Mouse (Mus musculus) lung, embryonic 14.5 days (tissue): Measurements from ENCODE around the gene Fam107a. TPM values are rescaled to one million over a fixed set of nuclear protein-coding genes. Genes with fewer than 3 reads are reported as not detected.

Experiments used
- ATAC-seq: fragments of 200-750 bp; cut with Nextera tagmentation; 2 replicates; pipeline ENCODE4 v1.8.0; 2017; ENCODE audit warnings: mild to moderate bottlenecking, moderate TSS enrichment, moderate library complexity; ENCODE audit not compliant: insufficient read depth
- DNase-seq: peaks from one replicate; pipeline ENCODE4 v3.0.0-alpha.2; 2015
- H3K27ac ChIP-seq: fragments of 300-500 bp; sonication (generic); 2 replicates; pipeline ENCODE4 v1.5.1; 2014; ENCODE audit warnings: low read depth, mild to moderate bottlenecking, moderate library complexity
- H3K27me3 ChIP-seq: fragments of 300-500 bp; sonication (generic); 2 replicates; pipeline ENCODE4 v1.6.1; 2014; ENCODE audit warnings: low read length, control low read depth; ENCODE audit not compliant: insufficient read depth
- H3K36me3 ChIP-seq: fragments of 300-500 bp; sonication (generic); 2 replicates; pipeline ENCODE4 v1.6.1; 2014; ENCODE audit warnings: control low read depth; ENCODE audit not compliant: insufficient read depth
- H3K4me1 ChIP-seq: fragments of 300-500 bp; sonication (generic); 2 replicates; pipeline ENCODE4 v1.6.1; 2014; ENCODE audit warnings: antibody characterized with exemption, control low read depth; ENCODE audit not compliant: insufficient read depth
- H3K4me2 ChIP-seq: fragments of 300-500 bp; sonication (generic); 2 replicates; pipeline ENCODE4 v1.6.1; 2014; ENCODE audit warnings: mild to moderate bottlenecking
- H3K4me3 ChIP-seq: fragments of 300-500 bp; sonication (generic); 2 replicates; pipeline ENCODE4 v1.5.1; 2014; ENCODE audit warnings: low read depth, low read length
- H3K9ac ChIP-seq: fragments of 300-500 bp; sonication (generic); 2 replicates; pipeline ENCODE4 v1.6.1; 2014
- H3K9me3 ChIP-seq: fragments of 300-500 bp; sonication (generic); 2 replicates; pipeline ENCODE4 v1.6.1; 2016; ENCODE audit warnings: low read depth, low read length, control low read depth
- CTCF ChIP-seq: IDR thresholded peaks from 2 replicates; pipeline ENCODE4 v1.5.1; 2016; ENCODE audit warnings: antibody characterized with exemption, low read depth
- WGBS: fragments of 180-500 bp; shearing (Covaris S2); extraction: QIAGEN DNeasy Blood & Tissue Kit; methylation state at CpG from one replicate; pipeline ENCODE4 v1.1.7; 2014; 5-methylcytosine and 5-hydroxymethylcytosine counted together
- polyA plus RNA-seq: library from polyadenylated mRNA; unstranded; fragments of >200 nt; fragmentation: Nextera tagmentation; extraction: Ambion mirVana; gene quantifications from 2 replicates; pipeline ENCODE4 v1.2.1, GENCODE M21; 2014

The Fam107a gene
- 0.38 and 0.58 TPM in 2 replicates for polyA plus RNA-seq

DNA sequence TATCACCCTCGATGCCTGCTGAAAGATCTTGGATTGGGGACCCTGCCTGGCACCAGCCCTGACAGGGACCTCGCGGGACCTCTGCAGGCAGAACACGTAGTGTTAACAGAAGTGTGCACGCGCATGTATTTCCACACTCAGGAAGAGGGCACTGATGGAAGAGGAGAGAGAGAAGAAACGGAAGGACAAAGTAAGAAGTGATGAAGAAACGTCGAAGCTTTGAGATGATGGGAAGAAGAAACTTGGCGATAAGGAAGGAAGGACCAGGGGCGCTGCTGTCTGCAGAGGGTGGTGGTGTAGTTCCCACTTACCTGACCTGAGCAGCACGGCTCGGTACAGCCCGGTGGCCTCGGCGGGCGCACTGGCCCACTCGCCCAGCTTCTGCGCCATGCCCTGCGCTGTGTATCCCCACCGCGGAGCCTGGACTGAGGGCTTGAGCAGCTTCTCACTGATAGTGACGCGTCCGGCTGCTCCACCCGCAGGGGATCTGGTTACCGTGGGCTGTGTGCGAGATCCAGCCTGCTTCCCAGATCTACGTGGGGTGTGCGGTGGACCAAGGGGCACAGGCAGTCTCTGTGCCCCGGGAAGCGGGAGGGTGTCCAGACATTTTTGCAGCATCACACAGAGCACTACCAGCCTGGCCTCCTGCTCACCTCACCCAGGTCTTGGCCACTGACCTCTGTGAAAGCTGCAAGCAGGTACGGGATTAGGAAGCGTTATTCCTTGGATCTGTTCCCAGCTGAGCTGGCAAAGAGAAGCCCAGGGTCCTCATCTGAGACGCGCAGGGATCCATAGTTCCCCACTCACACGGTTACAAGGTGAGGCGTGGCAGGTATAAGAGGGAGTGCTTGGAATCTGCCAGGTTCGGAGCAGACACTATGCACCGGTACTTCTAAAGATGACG is at the start of gene Fam107a:
TSS of gene Fam107a (minus strand) at position 830 of the 904 bp plus-strand sequence.
- Histone ChIP-seq H3K36me3 (no peaks in the 10 kb centered on the region), H3K4me1 (no peaks in the 10 kb centered on the region), H3K4me2 (peak within 1 kb of the TSS; percentile 50), H3K27ac (no peak within 1 kb of the TSS), H3K9me3 (no peaks in the 10 kb centered on the region), H3K4me3 (peak within 1 kb of the TSS; percentile 22), H3K27me3 (peaks cover 35% of the 10 kb centered on the region), H3K9ac (no peak within 1 kb of the TSS)
- no peak for TF ChIP-seq CTCF
- WGBS: 8% methylated on average over 41 of the region's 41 CpGs
- DNase-seq (no peak), ATAC-seq (peak; percentile 47; the same call in 1 of the 2 replicates)

- H3K36me3 ChIP-seq: no peaks in the 10 kb centered on the region
- DNase-seq (no peak), ATAC-seq (no peak)
Observed at GRCm38 (mm10) chr14:8367121-8367520, 49.3 kb upstream of the Fam107a start.

DNA sequence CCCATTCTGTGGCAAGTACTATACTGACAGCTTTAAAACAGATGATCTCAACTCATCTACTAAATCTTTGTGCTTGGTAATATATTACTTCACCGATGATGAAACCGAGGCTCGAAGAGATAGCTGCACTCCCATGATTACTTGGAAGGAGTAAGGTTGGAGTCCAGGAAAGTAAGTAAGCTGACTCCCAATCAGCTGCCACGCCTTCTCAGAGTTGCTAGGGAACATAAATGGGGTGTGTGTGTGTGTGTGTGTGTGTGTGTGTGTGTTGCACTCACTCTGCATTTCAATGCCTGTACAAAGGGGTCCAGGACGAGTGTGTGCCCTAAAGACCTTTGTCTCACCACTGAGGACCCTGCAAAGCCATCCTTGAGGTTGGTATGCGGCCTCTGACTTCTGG is 48.0 kb upstream of the Fam107a start:
- no peak overlapping the region for H3K9ac ChIP-seq
- ATAC-seq (no peak), DNase-seq (no peak)
- H3K27me3 ChIP-seq: no peaks in the 10 kb centered on the region
- no peak for TF ChIP-seq CTCF
- no peaks in the 10 kb centered on the region for H3K36me3 ChIP-seq
- H3K9me3 ChIP-seq: no peaks in the 10 kb centered on the region
- 67% methylated on average over 6 of the region's 6 CpGs for WGBS
- H3K4me3 ChIP-seq: no peak overlapping the region
- no peak overlapping the region for H3K4me2 ChIP-seq
- H3K27ac ChIP-seq: no peak overlapping the region
- H3K4me1 ChIP-seq: no peaks in the 10 kb centered on the region

More at GRCm38 (mm10) chr14:8367121-8367520, 49.3 kb upstream of the Fam107a start:
- Histone ChIP-seq H3K9ac (no peak overlapping the region), H3K9me3 (no peaks in the 10 kb centered on the region), H3K4me2 (no peak overlapping the region), H3K27me3 (no peaks in the 10 kb centered on the region), H3K4me1 (no peaks in the 10 kb centered on the region), H3K27ac (no peak overlapping the region), H3K4me3 (no peak overlapping the region)
- no peak for TF ChIP-seq CTCF
- 0% methylated on average over 1 of the region's 1 CpGs for WGBS

- Histone ChIP-seq H3K27me3 (no peaks in the 10 kb centered on the region), H3K4me3 (no peak overlapping the region), H3K4me2 (no peak overlapping the region), H3K9me3 (no peaks in the 10 kb centered on the region), H3K4me1 (no peaks in the 10 kb centered on the region), H3K27ac (no peak overlapping the region), H3K9ac (no peak overlapping the region), H3K36me3 (no peaks in the 10 kb centered on the region)
- no peak for DNase-seq
- no peak for TF ChIP-seq CTCF
- WGBS: 74% methylated on average over 9 of the region's 9 CpGs
- ATAC-seq: peak; percentile 29; the same call in 1 of the 2 replicates
Observed at GRCm38 (mm10) chr14:8356836-8357235, 39.0 kb upstream of the Fam107a start.

DNA sequence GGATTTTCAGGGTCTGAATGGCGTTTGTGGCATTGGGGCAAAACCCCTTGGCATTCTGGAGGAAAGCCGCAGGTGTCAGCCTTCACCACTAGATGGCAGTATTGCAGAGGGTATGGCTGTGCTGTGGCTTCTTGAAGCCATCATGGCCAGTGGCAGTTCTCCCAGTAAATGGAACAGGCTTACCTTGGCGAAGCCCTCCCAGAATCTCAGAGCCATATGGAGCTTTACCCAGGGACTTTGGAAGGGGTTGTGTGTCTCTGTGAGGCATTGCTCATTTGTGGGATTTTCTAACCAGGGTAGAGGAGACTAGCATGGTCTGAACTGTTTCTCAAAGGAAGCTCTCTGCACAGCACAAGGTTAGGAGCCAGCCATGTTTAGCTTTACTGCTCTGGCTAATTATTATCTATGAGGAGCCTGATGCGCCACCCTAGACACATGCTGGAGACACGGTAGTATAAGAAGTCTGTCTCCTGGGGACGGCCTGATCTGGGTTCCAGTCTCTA is 38.2 kb upstream of the Fam107a start:
- Histone ChIP-seq H3K9me3 (no peaks in the 10 kb centered on the region), H3K4me1 (no peaks in the 10 kb centered on the region), H3K27ac (no peak overlapping the region), H3K36me3 (no peaks in the 10 kb centered on the region), H3K9ac (no peak overlapping the region), H3K4me3 (no peak overlapping the region), H3K4me2 (no peak overlapping the region), H3K27me3 (no peaks in the 10 kb centered on the region)
- peak; percentile 96 for TF ChIP-seq CTCF
- ATAC-seq (peak; percentile 79), DNase-seq (peak; percentile 90)
- 26% methylated on average over 6 of the region's 6 CpGs for WGBS

DNA sequence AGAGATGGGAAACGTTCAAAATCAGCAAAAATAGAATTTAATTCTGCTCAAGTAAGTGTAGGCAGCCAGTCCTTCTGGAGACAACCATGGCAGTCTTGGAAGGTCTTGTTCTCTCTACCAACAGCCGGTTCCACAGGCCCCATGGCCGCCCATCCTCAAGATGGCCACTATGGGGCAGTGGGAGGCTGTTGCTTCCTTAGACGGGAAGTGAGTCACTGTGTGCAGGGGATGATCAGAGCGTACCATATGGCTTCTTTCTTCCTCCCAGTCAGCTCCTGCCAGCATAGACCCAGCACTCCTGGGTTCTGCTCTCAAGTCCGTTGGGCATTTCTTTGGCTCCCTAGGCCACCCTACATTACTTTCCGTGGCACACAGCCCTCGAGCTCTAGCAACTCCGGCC is 31.1 kb upstream of the Fam107a start:
- H3K27ac ChIP-seq: no peak overlapping the region
- WGBS: 61% methylated on average over 9 of the region's 9 CpGs
- H3K27me3 ChIP-seq: no peaks in the 10 kb centered on the region
- peak; percentile 39 for TF ChIP-seq CTCF
- ATAC-seq: 0 out of 2 replicates have a peak, but pooled peaks have one; percentile 26
- no peaks in the 10 kb centered on the region for H3K36me3 ChIP-seq
- no peak overlapping the region for H3K4me3 ChIP-seq
- no peaks in the 10 kb centered on the region for H3K9me3 ChIP-seq
- no peak overlapping the region for H3K9ac ChIP-seq
- H3K4me1 ChIP-seq: no peaks in the 10 kb centered on the region
- DNase-seq: peak; percentile 21
- H3K4me2 ChIP-seq: no peak overlapping the region
